8 mouse cellular contexts compared by ENCODE assay signal in the genomic region with DNA sequence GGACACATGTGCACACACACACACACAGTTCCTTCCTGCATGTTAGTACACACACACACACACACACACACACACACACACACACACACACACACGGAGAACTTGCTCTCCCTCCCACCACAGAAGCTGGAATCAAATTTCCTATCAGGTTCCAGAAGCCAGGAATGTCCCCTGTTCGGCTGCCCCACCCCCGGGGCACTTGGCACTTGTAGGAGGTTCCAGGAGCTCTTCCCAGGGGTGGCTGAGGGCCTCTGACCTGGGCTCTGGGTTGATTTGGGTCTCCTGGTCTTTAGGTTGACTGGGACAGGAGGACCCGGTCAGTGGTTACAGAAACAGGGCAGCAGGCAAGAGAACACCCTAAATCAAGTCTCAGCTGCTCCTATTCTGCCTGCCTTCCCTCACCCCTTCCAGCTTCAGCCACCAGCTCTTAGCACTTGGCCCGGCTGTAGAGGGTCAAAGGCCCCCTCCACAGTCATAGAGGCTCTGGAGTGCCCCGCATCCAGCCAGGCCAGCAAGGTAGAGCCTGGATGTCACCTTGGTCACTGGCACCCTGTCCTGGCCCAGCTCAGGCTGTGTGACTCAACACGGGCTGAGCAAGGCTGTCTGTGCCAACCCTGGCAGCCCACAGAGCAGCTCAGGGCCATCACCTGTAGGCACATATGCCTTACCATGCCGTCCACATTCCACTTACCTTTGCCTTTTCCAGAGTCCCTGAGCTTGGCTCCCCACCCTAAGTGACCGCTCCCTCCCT. TPM values are rescaled to one million over a fixed set of nuclear protein-coding genes. Genes with fewer than 3 reads are reported as not detected.
DNase-seq lines count a peak whose midpoint lies in the region; ATAC-seq and TF ChIP-seq lines count a peak whose summit lies in the region.

No protein-coding gene starts in this region.

- peak overlapping the region; percentile 91 for H3K4me3 ChIP-seq in thymus, adult 2 months (ENCODE audit: control insufficient read depth, insufficient read depth, low read length)
- H3K4me3 ChIP-seq in intestine, embryonic 16.5 days (ENCODE audit: low read length), result peak overlapping the region; percentile 44; the same call in 1 of the 2 replicates
- H3K4me3 ChIP-seq in lung, embryonic 14.5 days (ENCODE audit: low read depth, low read length), result peak overlapping the region; percentile 48; the same call in 1 of the 2 replicates
- peak overlapping the region; percentile 51; the same call in 1 of the 2 replicates for H3K4me3 ChIP-seq in stomach, postnatal 0 days (ENCODE audit: low read depth, low read length)

- no peaks in the 10 kb centered on the region for H3K9me3 ChIP-seq in intestine, embryonic 16.5 days (ENCODE audit: control insufficient read depth, low read length)
- no peaks in the 10 kb centered on the region for H3K9me3 ChIP-seq in lung, embryonic 14.5 days (ENCODE audit: low read depth, low read length)
- no peaks in the 10 kb centered on the region for H3K9me3 ChIP-seq in stomach, postnatal 0 days (ENCODE audit: control insufficient read depth, low read length)

- peak overlapping the region; percentile 71; the same call in 1 of the 2 replicates for H3K4me2 ChIP-seq in intestine, embryonic 16.5 days (ENCODE audit: low read depth, low read length)
- peak overlapping the region; percentile 94 for H3K4me2 ChIP-seq in lung, embryonic 14.5 days
- peak overlapping the region; percentile 92 for H3K4me2 ChIP-seq in stomach, postnatal 0 days (replicated peaks; ENCODE audit: low read depth)

- no peak overlapping the region for H3K27ac ChIP-seq in thymus, adult 2 months (ENCODE audit: control insufficient read depth, insufficient read depth, low read length)
- H3K27ac ChIP-seq in intestine, embryonic 16.5 days (ENCODE audit: low read length), result no peak overlapping the region; the same call in 1 of the 2 replicates
- peak overlapping the region; percentile 79; the same call in 1 of the 2 replicates for H3K27ac ChIP-seq in lung, embryonic 14.5 days (ENCODE audit: low read depth)
- H3K27ac ChIP-seq in stomach, postnatal 0 days (replicated peaks), result peak overlapping the region; percentile 49; the same call in 1 of the 2 replicates

- H3K4me1 ChIP-seq in thymus, adult 2 months (replicated peaks; ENCODE audit: control insufficient read depth, insufficient read depth, low read length), result peaks cover 14% of the 10 kb centered on the region
- peaks cover 16% of the 10 kb centered on the region for H3K4me1 ChIP-seq in intestine, embryonic 16.5 days (ENCODE audit: control insufficient read depth, insufficient read depth, low read length)
- H3K4me1 ChIP-seq in lung, embryonic 14.5 days (ENCODE audit: insufficient read depth), result peaks cover 22% of the 10 kb centered on the region
- H3K4me1 ChIP-seq in stomach, postnatal 0 days (replicated peaks; ENCODE audit: control insufficient read depth, insufficient read depth), result peaks cover 12% of the 10 kb centered on the region; the same call in 1 of the 2 replicates

- TF ChIP-seq CTCF in thymus, adult 2 months (IDR thresholded peaks at IDR 0.05; ENCODE audit: borderline replicate concordance, control insufficient read depth, extremely low read depth, insufficient read depth, low read length, poor library complexity), result no peak
- TF ChIP-seq CTCF in lung, embryonic 14.5 days (IDR thresholded peaks at IDR 0.05; ENCODE audit: low read depth), result no peak
- no peak for TF ChIP-seq CTCF in stomach, postnatal 0 days (IDR thresholded peaks at IDR 0.05; ENCODE audit: low read depth)

- no peaks in the 10 kb centered on the region for H3K36me3 ChIP-seq in thymus, adult 2 months (ENCODE audit: control insufficient read depth, insufficient read depth, low read length)
- H3K36me3 ChIP-seq in intestine, embryonic 16.5 days (ENCODE audit: control insufficient read depth, insufficient read depth, low read length), result no peaks in the 10 kb centered on the region
- peaks cover 4% of the 10 kb centered on the region; the same call in 1 of the 2 replicates for H3K36me3 ChIP-seq in lung, embryonic 14.5 days (ENCODE audit: insufficient read depth)
- H3K36me3 ChIP-seq in stomach, postnatal 0 days (ENCODE audit: control insufficient read depth, insufficient read depth, low read length), result no peaks in the 10 kb centered on the region

- peak; percentile 24; the same call in 1 of the 2 replicates for ATAC-seq in intestine, embryonic 16.5 days
- peak; percentile 39; the same call in 1 of the 2 replicates for ATAC-seq in lung, embryonic 14.5 days (ENCODE audit: insufficient read depth)
- peak; percentile 27; the same call in 1 of the 2 replicates for ATAC-seq in stomach, postnatal 0 days (ENCODE audit: low FRiP score, low TSS enrichment)

- WGBS in thymus, adult 2 months, result 78% methylated on average over 9 of the region's 9 CpGs
- 49% methylated on average over 9 of the region's 9 CpGs for WGBS in intestine, embryonic 16.5 days
- WGBS in lung, embryonic 14.5 days, result 32% methylated on average over 9 of the region's 9 CpGs
- 48% methylated on average over 9 of the region's 9 CpGs for WGBS in stomach, postnatal 0 days

- TF ChIP-seq EP300 in stomach, postnatal 0 days (optimal IDR thresholded peaks at IDR 0.05), result no peak

- H3K9ac ChIP-seq in intestine, embryonic 16.5 days (ENCODE audit: low read depth, low read length), result peak overlapping the region; percentile 65; the same call in 1 of the 2 replicates
- H3K9ac ChIP-seq in lung, embryonic 14.5 days, result peak overlapping the region; percentile 69; the same call in 1 of the 2 replicates
- H3K9ac ChIP-seq in stomach, postnatal 0 days (ENCODE audit: low read length), result peak overlapping the region; percentile 18

- H3K27me3 ChIP-seq in thymus, adult 2 months (ENCODE audit: control insufficient read depth, insufficient read depth, low read length), result no peaks in the 10 kb centered on the region
- no peaks in the 10 kb centered on the region for H3K27me3 ChIP-seq in intestine, embryonic 16.5 days (replicated peaks; ENCODE audit: control insufficient read depth, insufficient read depth, low read length)
- H3K27me3 ChIP-seq in lung, embryonic 14.5 days (ENCODE audit: insufficient read depth, low read length), result no peaks in the 10 kb centered on the region
- H3K27me3 ChIP-seq in stomach, postnatal 0 days (ENCODE audit: control insufficient read depth, insufficient read depth, low read length), result no peaks in the 10 kb centered on the region

- no peak for TF ChIP-seq POLR2A in thymus, adult 2 months (IDR thresholded peaks at IDR 0.05; ENCODE audit: control insufficient read depth, extremely low read depth, insufficient read depth, low read length, poor library complexity)

- DNase-seq in thymus, adult 2 months, result no peak
- no peak for DNase-seq in thymus, postnatal 14 days
- peak; percentile 66 for DNase-seq in forelimb bud, embryonic 11.5 days (ENCODE audit: low read depth, low spot score)
- DNase-seq in lung, embryonic 14.5 days, result peak; percentile 65
- no peak for DNase-seq in stomach, postnatal 0 days (ENCODE audit: low spot score)
- no peak for DNase-seq in frontal cortex, adult 2 months (ENCODE audit: extremely low spot score in 1 of 2, low spot score in 1 of 2)
- no peak for DNase-seq in spleen, postnatal 36 days (ENCODE audit: low spot score in 2 of 2)

RNA-seq across cellular contexts. Expression of a gene that starts 55.0 kb away (rescaled TPM):
- polyA plus RNA-seq in thymus, adult 2 months (2012; rRNA removed), result 117 and 122 TPM in 2 replicates
- 20.2 and 23.4 TPM in 2 replicates for polyA plus RNA-seq in intestine, embryonic 16.5 days (2015; fragmentation: Nextera tagmentation; extraction: Ambion mirVana)
- polyA plus RNA-seq in lung, embryonic 14.5 days (2014; fragmentation: Nextera tagmentation; extraction: Ambion mirVana), result 87.9 and 95.2 TPM in 2 replicates
- polyA plus RNA-seq in stomach, postnatal 0 days (2015; fragmentation: Nextera tagmentation; extraction: Ambion mirVana), result 28.8 and 32.7 TPM in 2 replicates
- polyA plus RNA-seq in frontal cortex, adult 2 months (2012; rRNA removed), result 22.4 and 25.7 TPM in 2 replicates

RNA-seq across cellular contexts. Expression of a gene that starts 56.1 kb away (rescaled TPM):
- polyA plus RNA-seq in thymus, adult 2 months (2012; rRNA removed), result 0.49 and 1.0 TPM in 2 replicates
- polyA plus RNA-seq in intestine, embryonic 16.5 days (2015; fragmentation: Nextera tagmentation; extraction: Ambion mirVana), result 0.12 and 0.31 TPM in 2 replicates
- 0.26 and 0.39 TPM in 2 replicates for polyA plus RNA-seq in lung, embryonic 14.5 days (2014; fragmentation: Nextera tagmentation; extraction: Ambion mirVana)
- polyA plus RNA-seq in stomach, postnatal 0 days (2015; fragmentation: Nextera tagmentation; extraction: Ambion mirVana), result 0.13 and 0.19 TPM in 2 replicates
- polyA plus RNA-seq in frontal cortex, adult 2 months (2012; rRNA removed), result 0.08 TPM in 2 replicates

Comparison
In these comparisons a context has a peak if more than half of its experiments do, and no peak if none do; other contexts are left out.
1. DNase-seq: peak in forelimb bud, embryonic 11.5 days (single experiment) and lung, embryonic 14.5 days (single experiment); none in thymus, adult 2 months (single experiment), thymus, postnatal 14 days (single experiment), stomach, postnatal 0 days (single experiment), frontal cortex, adult 2 months (0 of 2) and spleen, postnatal 36 days (0 of 2).
2. H3K27ac ChIP-seq: peak in lung, embryonic 14.5 days (single experiment) and stomach, postnatal 0 days (single experiment); none in thymus, adult 2 months (single experiment) and intestine, embryonic 16.5 days (single experiment).
3. H3K9ac ChIP-seq: peak in every context shown above with its lines; median percentile 69 in lung, embryonic 14.5 days; 65 in intestine, embryonic 16.5 days; 18 in stomach, postnatal 0 days.
4. Peak in every context shown above with its lines, with median percentiles within 50 percentile points of each other: H3K4me3 ChIP-seq, ATAC-seq and H3K4me2 ChIP-seq.